Mouse (Mus musculus): Measurements from ENCODE around the gene Bmper. TPM values are rescaled to one million over a fixed set of nuclear protein-coding genes. Genes with fewer than 3 reads are reported as not detected.

Gene Bmper
- total RNA-seq, 2 experiments from 2014 or later, result 4.8 to 6.6 TPM

DNA sequence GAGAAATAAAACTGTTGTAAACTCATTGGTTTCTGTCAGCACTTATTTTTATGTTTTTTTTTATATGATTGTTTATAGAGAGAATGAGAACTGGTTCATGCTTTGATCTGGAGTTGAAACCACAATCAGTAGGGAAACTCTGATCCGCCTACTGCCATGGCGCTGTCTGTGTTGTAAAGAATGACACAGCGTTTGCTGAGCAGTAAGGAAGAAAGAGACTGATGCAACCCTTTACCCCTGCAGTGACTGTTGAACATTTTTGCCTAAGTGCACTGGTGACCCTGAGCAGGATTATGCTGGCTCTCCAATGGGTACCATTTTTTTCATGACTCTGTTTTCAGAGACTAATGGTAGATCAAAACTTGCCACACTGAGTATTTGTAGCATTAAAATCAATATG, 234.3 kb downstream of the Bmper start:
- DNase-seq (ENCODE audit: extremely low spot score in 1 of 2, low spot score in 2 of 2), result no peak
- intact Hi-C loops (cut with DNase I), result no loop called here

DNA sequence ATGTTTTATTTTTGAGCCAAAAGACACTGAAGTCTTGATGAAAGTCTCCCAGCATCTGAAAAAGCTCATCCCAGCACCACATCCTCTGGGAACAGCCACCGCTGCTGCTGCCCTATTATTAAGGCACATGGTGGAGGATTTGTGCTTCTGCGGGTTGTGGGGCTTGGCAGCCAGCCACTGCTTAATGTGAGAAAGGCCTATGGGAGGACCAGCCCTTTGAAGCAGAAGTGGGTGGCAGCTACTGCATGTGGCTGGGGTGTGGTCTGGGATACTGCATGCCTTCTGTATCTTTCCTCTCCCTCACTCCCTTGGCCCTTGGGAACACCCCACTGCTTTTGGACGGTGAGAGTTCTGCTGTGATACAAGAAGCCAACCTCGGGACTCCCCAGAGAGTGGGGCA, 237.8 kb downstream of the Bmper start:
- peak in 1 of 2 experiments; percentile 43 for DNase-seq (ENCODE audit: extremely low spot score in 1 of 2, low spot score in 2 of 2)
- intact Hi-C loops (cut with DNase I), result loop anchor here (5.0 to 10.0 kb wide), 2 partner anchors 114 to 1057 kb away; no protein-coding TSS in a partner anchor

DNA sequence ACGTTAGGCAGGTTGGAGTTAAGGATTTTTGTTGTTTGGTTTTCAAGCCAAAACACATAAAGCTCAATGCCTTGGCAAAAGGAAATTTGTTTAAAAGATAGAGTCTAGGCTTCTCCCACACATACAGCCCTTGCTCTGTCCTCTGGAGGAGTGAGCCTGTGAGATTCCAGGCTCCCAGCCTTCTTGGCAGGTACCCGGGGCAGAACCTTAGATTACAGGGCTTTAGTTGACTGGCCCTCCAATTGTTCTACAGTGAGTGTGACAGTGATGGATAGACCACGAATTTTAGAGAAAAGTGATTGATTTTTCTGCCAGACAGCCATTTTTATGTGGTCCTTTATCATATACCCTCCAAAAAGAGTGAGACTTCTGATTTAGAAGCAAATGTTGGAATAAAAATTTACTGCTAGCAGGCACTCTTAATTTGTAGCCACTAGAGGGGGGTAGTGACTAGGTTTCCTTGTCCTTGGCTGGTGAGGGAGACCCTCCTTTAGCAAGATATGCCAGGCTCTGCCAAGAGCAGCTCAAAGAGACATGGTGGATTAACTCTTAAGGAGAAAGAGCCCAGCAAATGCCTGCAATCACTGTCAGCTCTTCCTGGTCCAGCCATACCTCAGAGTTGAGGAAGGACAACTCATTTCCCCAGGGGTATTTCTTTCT, 240.2 kb downstream of the Bmper start:
- intact Hi-C loops (cut with DNase I), result loop anchor here (5.0 to 10.0 kb wide), 2 partner anchors 112 to 1054 kb away; no protein-coding TSS in a partner anchor
- peak; percentile 46 to 76 for DNase-seq (ENCODE audit: extremely low spot score in 1 of 2, low spot score in 2 of 2)

GRCm38 (mm10) chr9:23464981-23465630, 242.2 kb downstream of the Bmper start:
- DNase-seq (ENCODE audit: extremely low spot score in 1 of 2, low spot score in 2 of 2), result no peak
- intact Hi-C loops (cut with DNase I), result loop anchor here (5.0 to 10.0 kb wide), 2 partner anchors 110 to 1052 kb away; no protein-coding TSS in a partner anchor

DNA sequence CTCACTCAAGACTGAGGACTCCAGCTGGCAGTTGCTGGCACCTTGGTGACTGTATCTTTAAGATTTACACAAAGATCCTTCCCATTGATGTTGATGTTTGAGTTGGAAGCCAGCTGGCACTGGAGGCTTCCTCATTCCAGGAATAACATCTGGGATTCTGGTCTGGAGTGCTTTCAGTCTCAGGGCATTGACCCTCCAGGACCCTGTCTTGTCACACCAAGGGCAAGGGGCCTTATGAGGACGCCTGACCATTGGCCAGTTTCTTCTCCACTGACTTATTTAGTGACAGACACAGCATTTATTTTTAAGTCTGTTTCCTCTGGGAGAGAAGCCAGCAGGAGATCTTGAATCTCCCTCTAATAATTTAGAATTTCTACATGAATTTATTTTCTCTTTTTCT, 247.0 kb downstream of the Bmper start:
- intact Hi-C loops (cut with DNase I), result loop anchor here (10.0 kb wide), 1 partner anchor 105 kb away; no protein-coding TSS in a partner anchor
- no peak for DNase-seq (ENCODE audit: extremely low spot score in 1 of 2, low spot score in 2 of 2)

DNA sequence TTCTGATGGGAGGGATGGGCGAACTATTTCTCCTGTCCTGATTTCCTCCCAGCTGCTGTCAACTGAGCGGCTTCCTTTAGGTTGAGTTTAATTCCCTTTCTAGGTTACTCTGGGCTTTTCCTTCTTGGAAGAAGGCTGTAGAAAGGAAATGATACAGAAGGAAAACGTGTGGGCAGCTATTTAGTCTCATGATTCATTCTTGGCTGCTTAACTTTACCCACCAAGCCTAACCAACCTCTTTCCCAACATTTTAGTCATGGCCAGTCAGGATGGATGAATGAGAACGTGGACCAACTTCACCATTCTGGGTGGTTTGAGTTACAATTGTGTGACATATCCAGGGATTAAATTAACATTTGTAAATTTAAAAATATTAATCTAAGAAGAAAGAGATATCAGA, 263.0 kb downstream of the Bmper start:
- DNase-seq (ENCODE audit: extremely low spot score in 1 of 2, low spot score in 2 of 2), result no peak
- intact Hi-C loops (cut with DNase I), result no loop called here

DNA sequence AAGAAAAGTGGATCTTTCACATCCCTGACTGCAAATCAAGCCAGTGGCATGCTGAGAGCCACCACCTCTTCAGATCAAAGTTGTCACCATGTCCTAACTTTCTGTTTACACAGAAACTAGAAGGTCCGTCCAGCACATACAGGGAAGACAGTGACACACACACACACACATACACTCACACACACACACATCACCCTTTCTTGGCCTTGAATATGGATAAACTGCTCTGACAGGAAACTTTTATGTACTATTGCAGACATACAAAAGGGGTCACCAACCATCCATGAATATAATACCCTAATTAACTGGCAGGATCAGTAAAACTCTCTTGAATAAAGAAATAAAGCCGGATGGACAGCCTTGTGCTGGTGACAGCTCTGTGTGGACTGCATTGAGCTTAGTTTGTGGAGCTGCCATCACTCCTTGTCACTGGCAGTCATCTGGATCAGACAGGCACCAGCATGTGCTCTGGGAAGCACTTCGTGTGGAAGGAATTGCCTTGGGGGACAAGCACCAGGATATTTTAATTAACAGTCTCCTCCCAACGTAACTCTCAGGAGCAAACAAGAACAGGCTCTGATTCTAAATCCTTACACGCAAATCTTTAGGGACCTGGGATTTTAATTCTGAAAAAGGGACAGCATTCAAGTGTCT, 264.0 kb downstream of the Bmper start:
- intact Hi-C loops (cut with DNase I), result no loop called here
- no peak for DNase-seq (ENCODE audit: extremely low spot score in 1 of 2, low spot score in 2 of 2)

GRCm38 (mm10) chr9:23488265-23488664, 265.4 kb downstream of the Bmper start:
- no peak for DNase-seq (ENCODE audit: extremely low spot score in 1 of 2, low spot score in 2 of 2)
- intact Hi-C loops (cut with DNase I), result no loop called here

DNA sequence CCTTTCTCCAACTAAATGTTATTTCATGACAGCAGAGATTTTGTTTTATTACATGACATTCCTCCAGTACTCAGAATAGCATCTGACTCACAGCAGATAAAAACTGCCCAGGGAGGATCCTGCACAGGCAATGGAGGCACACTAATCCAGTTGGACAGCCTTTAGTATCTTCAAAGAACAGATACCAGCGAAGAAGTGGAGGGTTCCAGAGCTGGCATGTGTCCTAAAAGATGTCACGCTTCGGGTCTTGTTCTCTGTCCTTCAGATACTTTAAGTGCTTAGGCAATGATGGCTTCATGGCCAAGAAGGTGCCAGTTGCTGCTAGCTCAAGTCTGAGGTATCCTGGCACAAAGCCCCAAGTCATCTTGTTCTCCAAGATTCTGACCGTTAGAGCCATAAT, 272.5 kb downstream of the Bmper start:
- intact Hi-C loops (cut with DNase I), result no loop called here
- DNase-seq (ENCODE audit: extremely low spot score in 1 of 2, low spot score in 2 of 2), result no peak

DNA sequence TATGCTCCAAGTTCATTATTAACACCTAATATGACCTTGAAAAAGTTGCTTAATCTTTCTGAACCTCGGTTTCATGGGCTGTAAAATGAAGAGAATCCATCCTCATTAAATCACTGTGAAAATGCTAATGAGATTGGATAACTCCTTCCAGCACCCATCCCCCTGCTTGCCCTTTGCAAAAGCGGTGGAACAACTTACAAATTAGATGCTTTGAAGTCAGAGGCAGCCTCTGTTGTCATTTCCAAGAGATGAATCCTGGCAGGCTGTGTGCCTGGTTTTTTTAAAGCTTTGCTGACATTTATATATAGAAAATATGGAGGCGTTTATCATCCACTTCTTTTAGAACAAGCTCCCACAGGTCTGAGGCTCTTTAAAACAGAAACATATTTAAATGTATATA, 274.8 kb downstream of the Bmper start:
- DNase-seq (ENCODE audit: extremely low spot score in 1 of 2, low spot score in 2 of 2), result peak; percentile 37 to 67
- intact Hi-C loops (cut with DNase I), result no loop called here

DNA sequence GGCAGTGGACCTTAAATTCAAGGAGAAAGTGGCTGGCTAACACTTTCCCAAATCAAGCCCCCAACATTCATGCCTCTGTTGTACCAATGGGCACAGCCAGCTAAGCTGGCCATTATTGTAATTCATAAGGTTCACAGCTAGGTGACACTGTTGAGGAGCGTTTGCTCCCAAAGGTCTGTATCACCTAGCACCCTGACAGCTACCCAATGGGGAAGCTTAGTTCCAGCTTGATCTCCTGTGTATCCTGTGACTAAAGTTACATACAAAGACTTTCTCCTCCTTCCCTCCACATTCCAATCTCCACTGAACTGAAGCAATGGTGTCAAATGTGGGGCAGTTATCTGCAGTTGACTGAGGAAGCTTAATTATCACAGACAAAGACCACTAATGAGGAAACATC, 311.0 kb downstream of the Bmper start:
- no peak for DNase-seq (ENCODE audit: extremely low spot score in 1 of 2, low spot score in 2 of 2)
- intact Hi-C loops (cut with DNase I), result no loop called here
